Mouse (Mus musculus) layer of hippocampus, adult 2 months (tissue): ENCODE measurements around the gene Cfap43. TPM values are rescaled to one million over a fixed set of nuclear protein-coding genes. Genes with fewer than 3 reads are reported as not detected.

Experiments used
- DNase-seq, 2 experiments: peaks; one replicate each; pipeline ENCODE4 v3.0.0; 2022; ENCODE audit warnings: low spot score in 2 of 2
- H3K27ac ChIP-seq: fragments of 200-600 bp; 2 replicates; pipeline ENCODE4 v1.8.1; 2022
- H3K4me3 ChIP-seq: fragments of 200-600 bp; 2 replicates; pipeline ENCODE4 v1.8.1; 2022; ENCODE audit warnings: mild to moderate bottlenecking
- CTCF ChIP-seq: fragments of 200-600 bp; conservative IDR thresholded peaks from 2 replicates; pipeline ENCODE4 v1.8.1; 2022; ENCODE audit warnings: antibody characterized with exemption, mild to moderate bottlenecking, moderate library complexity
- microRNA-seq, 2 experiments: library from miRNA; unstranded; fragments of <30 nt; microRNA quantifications; one replicate each; pipeline ENCODE4 v1.2.0; 2021
- total RNA-seq, 2 experiments: library from RNA; stranded (reverse); gene quantifications; 2 replicates each; pipeline ENCODE4 v1.2.3; 2021

Gene Cfap43
- total RNA-seq, 2 experiments from 2014 or later: 0.37 to 0.95 TPM

- no peak for TF ChIP-seq CTCF
- DNase-seq: peak in 1 of 2 experiments; percentile 22
- no peak overlapping the region for H3K4me3 ChIP-seq
- H3K27ac ChIP-seq: no peak overlapping the region
These were observed 205.6 kb downstream of the Cfap43 start for GRCm38 (mm10) chr19:47713457-47713856.

- peak; percentile 16 to 59 for DNase-seq
- H3K4me3 ChIP-seq: no peak overlapping the region
- TF ChIP-seq CTCF: no peak
These were observed 208.7 kb downstream of the Cfap43 start for GRCm38 (mm10) chr19:47710376-47710775.

GRCm38 (mm10) chr19:47705772-47706309 is 213.2 kb downstream of the Cfap43 start:
- H3K27ac ChIP-seq: no peak overlapping the region
- no peak overlapping the region for H3K4me3 ChIP-seq
- no peak for DNase-seq
- TF ChIP-seq CTCF: no peak

More at GRCm38 (mm10) chr19:47710376-47710775, 208.7 kb downstream of the Cfap43 start:
- H3K27ac ChIP-seq: no peak overlapping the region

- H3K4me3 ChIP-seq: no peak overlapping the region
- no peak overlapping the region for H3K27ac ChIP-seq
- no peak for TF ChIP-seq CTCF
- DNase-seq: no peak
These were observed 213.9 kb downstream of the Cfap43 start for GRCm38 (mm10) chr19:47705080-47705771.

- DNase-seq: no peak
- Histone ChIP-seq H3K27ac (no peak overlapping the region), H3K4me3 (no peak overlapping the region)
- TF ChIP-seq CTCF: no peak
These were observed 218.6 kb downstream of the Cfap43 start for GRCm38 (mm10) chr19:47700509-47700908.

GRCm38 (mm10) chr19:47699743-47700142 is 219.3 kb downstream of the Cfap43 start:
- no peak overlapping the region for H3K4me3 ChIP-seq
- no peak overlapping the region for H3K27ac ChIP-seq
- DNase-seq: no peak
- no peak for TF ChIP-seq CTCF

- no peak overlapping the region for H3K4me3 ChIP-seq
- no peak for TF ChIP-seq CTCF
- no peak for DNase-seq
- H3K27ac ChIP-seq: no peak overlapping the region
These were observed 220.8 kb downstream of the Cfap43 start for GRCm38 (mm10) chr19:47698266-47698665.

GRCm38 (mm10) chr19:47697067-47697466 is 222.0 kb downstream of the Cfap43 start:
- no peak for TF ChIP-seq CTCF
- H3K4me3 ChIP-seq: no peak overlapping the region
- no peak overlapping the region for H3K27ac ChIP-seq
- no peak for DNase-seq

GRCm38 (mm10) chr19:47696411-47696810 is 222.7 kb downstream of the Cfap43 start:
- Histone ChIP-seq H3K4me3 (no peak overlapping the region), H3K27ac (no peak overlapping the region)
- no peak for DNase-seq
- no peak for TF ChIP-seq CTCF

GRCm38 (mm10) chr19:47695725-47696124 is 223.4 kb downstream of the Cfap43 start:
- no peak for DNase-seq
- TF ChIP-seq CTCF: no peak
- H3K4me3 ChIP-seq: no peak overlapping the region
- H3K27ac ChIP-seq: no peak overlapping the region

GRCm38 (mm10) chr19:47691994-47692393 is 227.1 kb downstream of the Cfap43 start, which contains the start of gene Col17a1:
Gene Col17a1, minus strand, starts transcription at chr19:47692094.
- Histone ChIP-seq H3K4me3 (no peak within 1 kb of the TSS), H3K27ac (no peak within 1 kb of the TSS)
- DNase-seq: no peak
- no peak for TF ChIP-seq CTCF

- Histone ChIP-seq H3K4me3 (no peak overlapping the region), H3K27ac (no peak overlapping the region)
- TF ChIP-seq CTCF: no peak
- no peak for DNase-seq
These were observed 229.5 kb downstream of the Cfap43 start for GRCm38 (mm10) chr19:47689592-47689991.

Small RNA genes within 50 kb of the gene (microRNA-seq; reads per million reads assigned to microRNA genes)
- gene Gm22240 (0 reads per million in 2 experiments), gene Mir8090 (0 reads per million in 2 experiments)

Other genes starting within 250 kb of the Cfap43 start
- not detected for gene Col17a1, start 227.2 kb downstream of the Cfap43 start, total RNA-seq
- gene Sfr1, start 187.6 kb downstream of the Cfap43 start, total RNA-seq: 100 to 1,000 TPM in 1 of 2 experiments, 10 to 100 TPM in 1; 95.4 to 103 TPM
- 10 to 100 TPM; 52.8 to 55.9 TPM for gene Gsto1, start 64.3 kb downstream of the Cfap43 start, total RNA-seq
- gene Gsto2, start 53.8 kb downstream of the Cfap43 start, total RNA-seq: 1 to 10 TPM; 2.9 to 3.5 TPM
- gene Itprip, start within 50 bp of the Cfap43 start, total RNA-seq: 1 to 10 TPM; 1.2 to 1.9 TPM
- under 1 TPM; 0.34 to 0.49 TPM for gene Cfap58, start 18.4 kb upstream of the Cfap43 start, total RNA-seq